Mouse (Mus musculus) heart, embryonic 15.5 days (tissue): ENCODE data around the gene Kif24. TPM values are rescaled to one million over a fixed set of nuclear protein-coding genes. Genes with fewer than 3 reads are reported as not detected.

Experiments used
- ATAC-seq: fragments of 200-750 bp; cut with Nextera tagmentation; replicated peaks from 2 replicates; pipeline ENCODE4 v1.8.0; 2017; ENCODE audit warnings: low read depth, moderate TSS enrichment; ENCODE audit not compliant: insufficient number of reproducible peaks, insufficient read depth, low FRiP score
- H3K27ac ChIP-seq: fragments of 300-500 bp; sonication (generic); 2 replicates; pipeline ENCODE4 v1.5.1; 2015; ENCODE audit warnings: mild to moderate bottlenecking, inconsistent platforms
- H3K27me3 ChIP-seq: fragments of 300-500 bp; sonication (generic); 2 replicates; pipeline ENCODE4 v1.6.1; 2015; ENCODE audit warnings: inconsistent platforms
- H3K36me3 ChIP-seq: fragments of 300-500 bp; sonication (generic); 2 replicates; pipeline ENCODE4 v1.6.1; 2015; ENCODE audit warnings: mild to moderate bottlenecking, inconsistent platforms
- H3K4me1 ChIP-seq: fragments of 300-500 bp; sonication (generic); replicated peaks from 2 replicates; pipeline ENCODE4 v1.6.1; 2015; ENCODE audit warnings: inconsistent platforms
- H3K4me2 ChIP-seq: fragments of 300-500 bp; sonication (generic); 2 replicates; pipeline ENCODE4 v1.6.1; 2015; ENCODE audit warnings: inconsistent platforms, mild to moderate bottlenecking, moderate library complexity
- H3K4me3 ChIP-seq: fragments of 300-500 bp; sonication (generic); 2 replicates; pipeline ENCODE4 v1.5.1; 2015; ENCODE audit warnings: mild to moderate bottlenecking, inconsistent platforms
- H3K9ac ChIP-seq: fragments of 300-500 bp; sonication (generic); 2 replicates; pipeline ENCODE4 v1.6.1; 2015; ENCODE audit warnings: mild to moderate bottlenecking, inconsistent platforms
- H3K9me3 ChIP-seq: fragments of 300-500 bp; sonication (generic); replicated peaks from 2 replicates; pipeline ENCODE4 v1.6.1; 2016; ENCODE audit warnings: inconsistent platforms
- WGBS: fragments of 180-500 bp; shearing (Covaris S2); methylation state at CpG from one replicate; pipeline ENCODE4 v1.1.7; 2015; ENCODE audit warnings: mixed read lengths; 5-methylcytosine and 5-hydroxymethylcytosine counted together
- polyA plus RNA-seq: library from polyadenylated mRNA; unstranded; fragments of >200 nt; fragmentation: Nextera tagmentation; extraction: Ambion mirVana; gene quantifications from 2 replicates; pipeline ENCODE4 v1.2.1, GENCODE M21; 2015

Kif24 gene
- polyA plus RNA-seq, 1 experiment from 2014 or later = 3.0 TPM

- WGBS = 87% methylated on average over 4 of the region's 4 CpGs
- no peak overlapping the region for H3K9ac ChIP-seq
- H3K27me3 ChIP-seq = peaks cover 68% of the 10 kb centered on the region
- no peak overlapping the region for H3K27ac ChIP-seq
- ATAC-seq = no peak
- no peaks in the 10 kb centered on the region for H3K9me3 ChIP-seq
- no peaks in the 10 kb centered on the region for H3K36me3 ChIP-seq
- H3K4me1 ChIP-seq = peaks cover 34% of the 10 kb centered on the region
- H3K4me2 ChIP-seq = no peak overlapping the region
- no peak overlapping the region for H3K4me3 ChIP-seq
These were observed 36.1 kb upstream of the Kif24 start for GRCm38 (mm10) chr4:41500787-41501186.

DNA sequence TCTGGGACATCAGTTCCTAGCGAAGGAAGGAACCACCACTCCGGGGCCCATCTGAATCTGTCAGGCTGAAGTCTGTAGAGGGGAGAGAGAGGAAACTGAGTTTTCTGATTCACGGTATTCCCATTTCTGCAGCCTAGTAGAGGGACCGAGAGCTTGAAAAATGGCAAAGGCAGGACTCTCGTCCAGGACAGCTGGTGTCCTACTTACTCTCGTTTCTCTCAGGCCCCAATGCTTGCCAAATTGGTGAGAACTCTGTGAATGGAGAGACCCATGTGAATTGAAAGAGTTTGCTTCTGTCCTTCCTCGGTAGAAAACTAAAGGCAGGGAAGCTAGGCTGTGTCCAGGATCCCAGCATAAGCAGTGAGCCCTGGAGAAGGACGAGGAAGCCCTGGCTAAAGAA, 34.9 kb upstream of the Kif24 start:
- H3K4me2 ChIP-seq = no peak overlapping the region
- ATAC-seq = no peak
- H3K9ac ChIP-seq = no peak overlapping the region
- no peaks in the 10 kb centered on the region for H3K36me3 ChIP-seq
- 69% methylated on average over 8 of the region's 8 CpGs for WGBS
- H3K4me3 ChIP-seq = no peak overlapping the region
- H3K27ac ChIP-seq = no peak overlapping the region
- H3K9me3 ChIP-seq = no peaks in the 10 kb centered on the region
- H3K27me3 ChIP-seq = peaks cover 73% of the 10 kb centered on the region
- peaks cover 33% of the 10 kb centered on the region for H3K4me1 ChIP-seq

- H3K36me3 ChIP-seq = no peaks in the 10 kb centered on the region
- peak overlapping the region; percentile 70 for H3K4me2 ChIP-seq
- H3K9ac ChIP-seq = no peak overlapping the region
- ATAC-seq = no peak
- peaks cover 33% of the 10 kb centered on the region for H3K4me1 ChIP-seq
- WGBS = 12% methylated on average over 43 of the region's 43 CpGs
- H3K27ac ChIP-seq = no peak overlapping the region
- no peaks in the 10 kb centered on the region for H3K9me3 ChIP-seq
- peak overlapping the region; percentile 41 for H3K4me3 ChIP-seq
- peaks cover 75% of the 10 kb centered on the region for H3K27me3 ChIP-seq
These were observed 34.3 kb upstream of the Kif24 start for GRCm38 (mm10) chr4:41498921-41499391.

DNA sequence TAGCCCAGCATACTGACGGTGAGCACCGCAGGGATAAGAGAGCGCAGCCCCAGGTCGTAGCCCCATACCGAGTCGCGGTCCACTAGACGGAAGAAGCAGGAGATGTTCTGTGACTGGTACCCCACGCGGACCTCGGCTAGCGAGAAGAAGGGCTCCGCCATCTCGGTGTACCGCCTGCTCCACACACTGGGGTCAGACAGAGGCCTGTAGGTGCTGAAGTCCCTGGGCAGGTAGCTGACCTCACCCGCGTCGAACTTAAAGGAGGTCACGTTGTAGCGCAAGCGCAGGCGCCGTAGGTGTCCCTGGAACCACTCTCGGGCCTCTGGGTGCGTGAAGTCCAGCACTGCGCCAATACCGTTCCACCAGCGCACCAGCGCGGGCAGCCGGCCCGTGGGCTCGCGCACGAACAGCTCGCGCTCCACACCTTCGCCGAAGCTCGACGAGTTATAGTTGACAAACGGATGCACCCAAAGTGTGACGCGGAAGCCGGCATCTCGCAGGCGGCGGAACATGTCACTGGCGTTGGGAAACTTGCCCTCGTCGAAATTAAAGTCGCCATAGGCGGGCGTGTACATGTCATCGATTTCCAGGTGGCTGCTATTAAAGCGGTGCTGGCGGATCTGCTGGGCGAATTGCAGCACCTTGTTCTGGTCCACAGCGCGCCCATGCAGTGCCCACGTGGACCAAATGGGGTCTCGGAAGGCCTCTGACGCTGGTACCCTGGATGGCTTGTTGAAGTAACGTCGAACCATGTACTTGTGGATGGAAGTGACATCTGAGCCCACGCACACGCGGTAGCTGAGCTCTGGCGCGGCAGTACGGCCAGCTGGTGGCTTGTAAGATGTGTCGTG, 33.5 kb upstream of the Kif24 start:
- H3K9me3 ChIP-seq = no peaks in the 10 kb centered on the region
- H3K27ac ChIP-seq = no peak overlapping the region
- H3K27me3 ChIP-seq = peaks cover 75% of the 10 kb centered on the region
- peak overlapping the region; percentile 41 for H3K4me3 ChIP-seq
- H3K36me3 ChIP-seq = no peaks in the 10 kb centered on the region
- peak overlapping the region; percentile 70 for H3K4me2 ChIP-seq
- peak overlapping the region; percentile 25; the same call in 1 of the 2 replicates for H3K9ac ChIP-seq
- ATAC-seq = no peak
- peaks cover 33% of the 10 kb centered on the region for H3K4me1 ChIP-seq
- WGBS = 10% methylated on average over 72 of the region's 72 CpGs

DNA sequence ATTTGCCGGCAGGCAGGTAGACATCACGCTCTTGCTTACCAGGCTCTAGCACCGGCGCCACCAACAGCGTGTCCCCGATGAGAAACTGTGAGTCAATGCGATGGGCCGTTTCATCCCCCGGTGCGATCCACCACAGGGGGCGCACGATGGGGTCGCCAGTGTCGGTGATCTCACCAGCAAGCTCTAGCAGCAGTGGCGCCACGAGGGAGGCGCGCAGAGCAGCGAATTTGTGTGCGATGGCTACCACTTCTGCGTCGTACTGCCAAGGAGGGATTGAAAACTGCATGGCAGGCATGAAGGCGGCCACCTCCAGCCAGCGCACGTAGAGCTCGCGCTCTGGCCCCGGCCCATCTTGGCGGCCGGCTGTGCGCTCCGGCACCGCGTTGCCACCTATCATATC, 32.9 kb upstream of the Kif24 start:
- peaks cover 74% of the 10 kb centered on the region for H3K27me3 ChIP-seq
- WGBS = 5% methylated on average over 34 of the region's 34 CpGs
- H3K9ac ChIP-seq = peak overlapping the region; percentile 25; the same call in 1 of the 2 replicates

DNA sequence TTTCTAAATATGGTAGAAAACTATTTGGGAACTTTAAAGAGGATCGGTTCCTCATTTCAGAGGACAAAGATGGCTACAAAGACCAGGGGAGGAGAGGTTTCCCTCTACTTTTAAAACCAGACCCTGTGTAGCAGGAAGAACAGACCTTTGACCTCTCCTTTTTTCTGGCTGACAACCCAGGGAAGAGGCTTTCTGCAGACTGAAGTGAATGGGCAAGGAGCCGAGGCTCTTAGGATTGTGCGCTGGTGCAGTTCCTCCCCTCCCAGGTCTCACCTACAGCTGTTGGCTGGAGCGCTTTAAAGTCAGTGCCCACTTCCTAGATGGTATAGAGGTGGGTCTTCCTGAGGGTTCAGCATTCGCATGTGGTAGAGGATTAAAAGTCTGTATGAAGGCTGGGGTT, 32.4 kb upstream of the Kif24 start:
- Histone ChIP-seq H3K36me3 (no peaks in the 10 kb centered on the region), H3K4me2 (no peak overlapping the region), H3K27me3 (peaks cover 70% of the 10 kb centered on the region), H3K9me3 (no peaks in the 10 kb centered on the region), H3K27ac (no peak overlapping the region), H3K9ac (no peak overlapping the region), H3K4me1 (peaks cover 23% of the 10 kb centered on the region), H3K4me3 (no peak overlapping the region)
- ATAC-seq = no peak
- 56% methylated on average over 5 of the region's 5 CpGs for WGBS

More for the DNA sequence above, 32.9 kb upstream of the Kif24 start:
- Histone ChIP-seq H3K9me3 (no peaks in the 10 kb centered on the region), H3K4me3 (peak overlapping the region; percentile 41), H3K4me2 (peak overlapping the region; percentile 70), H3K27ac (no peak overlapping the region), H3K36me3 (no peaks in the 10 kb centered on the region), H3K4me1 (peaks cover 29% of the 10 kb centered on the region)
- ATAC-seq = no peak

DNA sequence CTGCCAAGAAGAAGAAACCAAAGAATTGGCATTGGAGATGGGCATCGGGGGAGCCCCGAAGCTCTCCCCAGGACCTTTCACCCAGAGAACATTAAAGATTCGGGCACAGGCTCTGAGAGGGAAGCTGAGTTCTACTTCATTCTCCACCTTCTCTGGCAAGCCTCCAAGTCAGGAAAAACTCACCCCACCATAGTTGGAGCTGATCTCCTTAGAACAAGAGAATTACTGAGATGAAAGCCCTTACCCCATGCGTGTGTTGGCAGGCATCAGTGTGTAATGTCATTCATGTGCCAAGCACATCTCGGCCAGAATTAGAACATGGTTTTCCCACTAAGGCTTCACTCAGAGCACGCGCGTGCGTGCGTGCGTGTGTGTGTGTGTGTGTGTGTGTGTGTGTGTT, 31.2 kb upstream of the Kif24 start:
- peak; percentile 73 for ATAC-seq
- H3K27ac ChIP-seq = no peak overlapping the region
- H3K4me1 ChIP-seq = peaks cover 21% of the 10 kb centered on the region
- no peak overlapping the region for H3K9ac ChIP-seq
- H3K4me3 ChIP-seq = no peak overlapping the region
- no peaks in the 10 kb centered on the region for H3K36me3 ChIP-seq
- H3K4me2 ChIP-seq = no peak overlapping the region
- H3K9me3 ChIP-seq = no peaks in the 10 kb centered on the region
- WGBS = 76% methylated on average over 11 of the region's 11 CpGs
- H3K27me3 ChIP-seq = peaks cover 58% of the 10 kb centered on the region

GRCm38 (mm10) chr4:41495076-41495475, 30.4 kb upstream of the Kif24 start:
- H3K27me3 ChIP-seq = peaks cover 50% of the 10 kb centered on the region
- H3K4me1 ChIP-seq = peaks cover 21% of the 10 kb centered on the region
- no peak overlapping the region for H3K4me3 ChIP-seq
- no peaks in the 10 kb centered on the region for H3K9me3 ChIP-seq
- no peak overlapping the region for H3K27ac ChIP-seq
- H3K9ac ChIP-seq = no peak overlapping the region
- no peak for ATAC-seq
- no peak overlapping the region for H3K4me2 ChIP-seq
- WGBS = 73% methylated on average over 4 of the region's 4 CpGs
- no peaks in the 10 kb centered on the region for H3K36me3 ChIP-seq

GRCm38 (mm10) chr4:41494378-41494777, 29.7 kb upstream of the Kif24 start:
- no peak overlapping the region for H3K9ac ChIP-seq
- peaks cover 21% of the 10 kb centered on the region for H3K4me1 ChIP-seq
- 37% methylated on average over 3 of the region's 3 CpGs for WGBS
- no peak overlapping the region for H3K4me3 ChIP-seq
- no peak for ATAC-seq
- peaks cover 43% of the 10 kb centered on the region for H3K27me3 ChIP-seq
- no peak overlapping the region for H3K27ac ChIP-seq
- no peaks in the 10 kb centered on the region for H3K9me3 ChIP-seq
- H3K4me2 ChIP-seq = no peak overlapping the region
- no peaks in the 10 kb centered on the region for H3K36me3 ChIP-seq

- H3K4me2 ChIP-seq = no peak overlapping the region
- no peak for ATAC-seq
- H3K9ac ChIP-seq = no peak overlapping the region
- 80% methylated on average over 3 of the region's 3 CpGs for WGBS
- no peaks in the 10 kb centered on the region for H3K36me3 ChIP-seq
- H3K27ac ChIP-seq = no peak overlapping the region
- H3K9me3 ChIP-seq = no peaks in the 10 kb centered on the region
- H3K4me1 ChIP-seq = peaks cover 15% of the 10 kb centered on the region
- H3K4me3 ChIP-seq = no peak overlapping the region
- peaks cover 38% of the 10 kb centered on the region for H3K27me3 ChIP-seq
These were observed 28.9 kb upstream of the Kif24 start for GRCm38 (mm10) chr4:41493464-41494116.

DNA sequence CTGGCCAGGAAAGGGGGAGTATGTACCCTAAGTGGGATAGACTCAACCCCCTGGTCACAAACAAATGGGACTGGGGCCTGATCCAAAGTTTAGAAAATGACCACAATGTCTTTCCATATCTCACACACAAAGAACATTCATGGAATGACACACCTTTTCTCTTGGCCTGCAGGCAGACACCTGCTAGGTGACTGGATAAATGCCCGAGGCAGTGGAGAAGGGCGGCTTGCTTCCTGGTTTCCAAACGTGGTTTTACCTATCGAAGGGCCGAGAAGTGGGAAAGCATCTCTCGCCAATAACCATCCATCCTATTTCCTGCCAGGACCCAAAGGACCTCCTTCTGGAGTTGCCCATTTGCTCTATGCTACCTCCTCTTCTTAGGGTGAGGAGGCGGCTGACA, 28.3 kb upstream of the Kif24 start:
- Histone ChIP-seq H3K4me3 (no peak overlapping the region), H3K27me3 (peaks cover 32% of the 10 kb centered on the region), H3K27ac (no peak overlapping the region), H3K4me1 (peaks cover 8% of the 10 kb centered on the region), H3K9ac (no peak overlapping the region), H3K36me3 (no peaks in the 10 kb centered on the region), H3K4me2 (no peak overlapping the region), H3K9me3 (no peaks in the 10 kb centered on the region)
- WGBS = 74% methylated on average over 7 of the region's 7 CpGs
- no peak for ATAC-seq
